ENCODE assay signal across 19 mouse cellular contexts in the genomic region with DNA sequence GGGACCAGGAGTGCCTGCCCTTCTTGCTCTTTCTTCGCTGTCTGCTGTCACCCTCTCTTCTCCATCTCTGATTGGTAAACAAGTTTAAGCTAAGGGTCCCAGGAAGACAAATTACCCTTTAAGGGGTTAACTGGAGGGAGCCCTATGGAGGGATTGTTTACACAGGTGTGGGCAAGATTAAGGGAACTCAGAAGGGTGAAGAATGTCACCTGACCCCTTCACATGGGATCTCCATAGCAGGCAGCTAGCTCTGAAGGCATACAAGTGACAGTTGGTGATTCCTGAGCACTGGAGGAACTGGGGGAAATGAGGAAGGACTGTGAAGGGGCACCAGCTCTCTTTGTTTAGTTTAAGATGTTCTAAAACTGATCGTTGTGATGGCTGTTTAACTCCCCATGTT. TPM values are rescaled to one million over a fixed set of nuclear protein-coding genes. Genes with fewer than 3 reads are reported as not detected.
DNase-seq lines count a peak whose midpoint lies in the region; ATAC-seq and TF ChIP-seq lines count a peak whose summit lies in the region.
"Had no signal": no experiment of that assay in that cellular context is flagged by ENCODE, and none has a peak within 500 bp of the region (broad histone marks: within the 10 kb centered on the region; RNA-seq: fewer than 3 reads in every experiment).

No protein-coding gene starts in this region.

- no peak overlapping the region for H3K4me2 ChIP-seq in forebrain, embryonic 13.5 days
- H3K4me2 ChIP-seq in kidney, embryonic 15.5 days: no peak overlapping the region
- no peak overlapping the region for H3K4me2 ChIP-seq in lung, postnatal 0 days (replicated peaks; ENCODE audit: low read depth, low read length)
- no peak overlapping the region for H3K4me2 ChIP-seq in stomach, postnatal 0 days (replicated peaks; ENCODE audit: low read depth)
- H3K4me2 ChIP-seq: embryonic facial prominence, embryonic 13.5 days; hindbrain, embryonic 13.5 days had no signal

- H3K27ac ChIP-seq in forebrain, embryonic 10.5 days: 0 out of 2 replicates have a peak overlapping the region, but pooled peaks have one; percentile 53
- H3K27ac ChIP-seq in forebrain, embryonic 13.5 days: no peak overlapping the region
- H3K27ac ChIP-seq in kidney, embryonic 15.5 days: no peak overlapping the region
- 0 out of 2 replicates have a peak overlapping the region, but pooled peaks have one; percentile 84 for H3K27ac ChIP-seq in lung, postnatal 0 days (ENCODE audit: low read length)
- H3K27ac ChIP-seq in stomach, postnatal 0 days (replicated peaks): peak overlapping the region; percentile 75
- H3K27ac ChIP-seq: hindbrain, embryonic 13.5 days; hindbrain, postnatal 0 days had no signal

- no peaks in the 10 kb centered on the region for H3K9me3 ChIP-seq in forebrain, embryonic 10.5 days
- no peaks in the 10 kb centered on the region for H3K9me3 ChIP-seq in forebrain, embryonic 13.5 days (replicated peaks)
- no peaks in the 10 kb centered on the region for H3K9me3 ChIP-seq in kidney, embryonic 15.5 days (replicated peaks)
- no peaks in the 10 kb centered on the region for H3K9me3 ChIP-seq in lung, postnatal 0 days (ENCODE audit: low read length)
- no peaks in the 10 kb centered on the region for H3K9me3 ChIP-seq in stomach, postnatal 0 days (ENCODE audit: control insufficient read depth, low read length)
- H3K9me3 ChIP-seq: embryonic facial prominence, embryonic 13.5 days; hindbrain, embryonic 13.5 days had no signal

- no peak for TF ChIP-seq CTCF in lung, postnatal 0 days (IDR thresholded peaks at IDR 0.05)
- TF ChIP-seq CTCF in stomach, postnatal 0 days (IDR thresholded peaks at IDR 0.05; ENCODE audit: low read depth): no peak

- no peak for ATAC-seq in forebrain, embryonic 13.5 days
- peak; percentile 24; the same call in 1 of the 2 replicates for ATAC-seq in kidney, embryonic 15.5 days (replicated peaks; ENCODE audit: low FRiP score)
- ATAC-seq in lung, postnatal 0 days: no peak
- no peak for ATAC-seq in stomach, postnatal 0 days (ENCODE audit: low FRiP score, low TSS enrichment)
- ATAC-seq: forebrain, embryonic 14.5 days; hindbrain, postnatal 0 days; Patski had no signal

- no peaks in the 10 kb centered on the region for H3K36me3 ChIP-seq in forebrain, embryonic 10.5 days (replicated peaks)
- H3K36me3 ChIP-seq in forebrain, embryonic 13.5 days (ENCODE audit: poor library complexity, severe bottlenecking): no peaks in the 10 kb centered on the region
- no peaks in the 10 kb centered on the region for H3K36me3 ChIP-seq in kidney, embryonic 15.5 days
- no peaks in the 10 kb centered on the region for H3K36me3 ChIP-seq in lung, postnatal 0 days (ENCODE audit: insufficient read depth, low read length)
- H3K36me3 ChIP-seq in stomach, postnatal 0 days (ENCODE audit: control insufficient read depth, insufficient read depth, low read length): no peaks in the 10 kb centered on the region
- H3K36me3 ChIP-seq: embryonic facial prominence, embryonic 13.5 days; hindbrain, embryonic 13.5 days had no signal

- TF ChIP-seq EP300 in lung, postnatal 0 days (IDR thresholded peaks at IDR 0.05): no peak
- TF ChIP-seq EP300 in stomach, postnatal 0 days (optimal IDR thresholded peaks at IDR 0.05): no peak

- peaks cover 62% of the 10 kb centered on the region for H3K4me1 ChIP-seq in forebrain, embryonic 10.5 days
- peaks cover 36% of the 10 kb centered on the region for H3K4me1 ChIP-seq in forebrain, embryonic 13.5 days
- H3K4me1 ChIP-seq in kidney, embryonic 15.5 days: peaks cover 61% of the 10 kb centered on the region
- H3K4me1 ChIP-seq in lung, postnatal 0 days (ENCODE audit: insufficient read depth, low read depth, low read length): peaks cover 47% of the 10 kb centered on the region
- H3K4me1 ChIP-seq in stomach, postnatal 0 days (replicated peaks; ENCODE audit: control insufficient read depth, insufficient read depth): peaks cover 2% of the 10 kb centered on the region; the same call in 1 of the 2 replicates

- H3K27me3 ChIP-seq in forebrain, embryonic 10.5 days (ENCODE audit: poor library complexity, severe bottlenecking): no peaks in the 10 kb centered on the region
- no peaks in the 10 kb centered on the region for H3K27me3 ChIP-seq in forebrain, embryonic 13.5 days
- H3K27me3 ChIP-seq in kidney, embryonic 15.5 days: no peaks in the 10 kb centered on the region
- no peaks in the 10 kb centered on the region for H3K27me3 ChIP-seq in lung, postnatal 0 days (replicated peaks; ENCODE audit: insufficient read depth, low read length)
- H3K27me3 ChIP-seq in stomach, postnatal 0 days (ENCODE audit: control insufficient read depth, insufficient read depth, low read length): no peaks in the 10 kb centered on the region
- H3K27me3 ChIP-seq: hindbrain, embryonic 13.5 days; Patski had no signal

- H3K4me3 ChIP-seq in forebrain, embryonic 10.5 days: no peak overlapping the region
- no peak overlapping the region for H3K4me3 ChIP-seq in forebrain, embryonic 13.5 days
- H3K4me3 ChIP-seq in kidney, embryonic 15.5 days (replicated peaks): no peak overlapping the region
- no peak overlapping the region for H3K4me3 ChIP-seq in lung, postnatal 0 days (ENCODE audit: low read depth, low read length)
- H3K4me3 ChIP-seq in stomach, postnatal 0 days (ENCODE audit: low read depth, low read length): no peak overlapping the region
- H3K4me3 ChIP-seq: embryonic facial prominence, embryonic 13.5 days; hindbrain, embryonic 13.5 days had no signal

- DNase-seq in forebrain, embryonic 10.5 days (ENCODE audit: extremely low spot score, low spot score): no peak
- DNase-seq in kidney, adult 9 months: no peak
- no peak for DNase-seq in lung, postnatal 0 days (ENCODE audit: low spot score)
- no peak for DNase-seq in lung, postnatal 4 days
- DNase-seq in stomach, postnatal 0 days (ENCODE audit: low spot score): no peak
- no peak for DNase-seq in frontal cortex, postnatal 25 days (ENCODE audit: low spot score in 2 of 2)
- DNase-seq: adrenal gland, postnatal 25 days; cerebellum, adult 18-20 months; cerebellum, adult 9-11 months; cerebellum, postnatal 36 days; gastrocnemius, postnatal 36 days; heart, postnatal 10 days had no signal

- no peak overlapping the region for H3K9ac ChIP-seq in forebrain, embryonic 13.5 days
- H3K9ac ChIP-seq in kidney, embryonic 15.5 days: no peak overlapping the region
- no peak overlapping the region for H3K9ac ChIP-seq in lung, postnatal 0 days (replicated peaks; ENCODE audit: low read depth)
- no peak overlapping the region for H3K9ac ChIP-seq in stomach, postnatal 0 days (ENCODE audit: low read length)
- H3K9ac ChIP-seq: embryonic facial prominence, embryonic 13.5 days; hindbrain, embryonic 13.5 days had no signal

- WGBS in forebrain, embryonic 10.5 days: 52% methylated on average over 2 of the region's 2 CpGs
- 55% methylated on average over 2 of the region's 2 CpGs for WGBS in forebrain, embryonic 13.5 days
- 24% methylated on average over 2 of the region's 2 CpGs for WGBS in kidney, embryonic 15.5 days
- whole genome bisulfite sequencing in lung, postnatal 0 days: 37% methylated on average over 2 of the region's 2 CpGs
- 27% methylated on average over 2 of the region's 2 CpGs for WGBS in stomach, postnatal 0 days

RNA-seq across cellular contexts. Expression of gene Afdn, which starts 18.0 kb away (rescaled TPM):
- 80.9 and 82.9 TPM in 2 replicates for polyA plus RNA-seq in forebrain, embryonic 10.5 days (2016; fragmentation: Nextera tagmentation; extraction: Ambion mirVana)
- 137 and 159 TPM in 2 replicates for polyA plus RNA-seq in forebrain, embryonic 13.5 days (2015; fragmentation: Nextera tagmentation; extraction: Ambion mirVana)
- polyA plus RNA-seq in kidney, embryonic 15.5 days (2015; fragmentation: Nextera tagmentation; extraction: Ambion mirVana): 76.5 and 81.2 TPM in 2 replicates
- 148 and 161 TPM in 2 replicates for polyA plus RNA-seq in lung, postnatal 0 days (2015; fragmentation: Nextera tagmentation; extraction: Ambion mirVana)
- 116 and 118 TPM in 2 replicates for polyA plus RNA-seq in stomach, postnatal 0 days (2015; fragmentation: Nextera tagmentation; extraction: Ambion mirVana)

RNA-seq across cellular contexts. Expression of gene Tcte2, which starts 19.3 kb away (rescaled TPM):
- polyA plus RNA-seq in forebrain, embryonic 10.5 days (2016; fragmentation: Nextera tagmentation; extraction: Ambion mirVana): 4.9 and 6.6 TPM in 2 replicates
- 19.2 and 20.6 TPM in 2 replicates for polyA plus RNA-seq in forebrain, embryonic 13.5 days (2015; fragmentation: Nextera tagmentation; extraction: Ambion mirVana)
- polyA plus RNA-seq in kidney, embryonic 15.5 days (2015; fragmentation: Nextera tagmentation; extraction: Ambion mirVana): 2.8 and 3.2 TPM in 2 replicates
- polyA plus RNA-seq in lung, postnatal 0 days (2015; fragmentation: Nextera tagmentation; extraction: Ambion mirVana): 3.9 and 4.4 TPM in 2 replicates
- polyA plus RNA-seq in stomach, postnatal 0 days (2015; fragmentation: Nextera tagmentation; extraction: Ambion mirVana): 3.3 and 3.6 TPM in 2 replicates

Comparison
In these comparisons a context has a peak if more than half of its experiments do, and no peak if none do; other contexts are left out.
1. H3K27ac ChIP-seq: peak in forebrain, embryonic 10.5 days (single experiment), lung, postnatal 0 days (single experiment) and stomach, postnatal 0 days (single experiment); none in forebrain, embryonic 13.5 days (single experiment) and kidney, embryonic 15.5 days (single experiment).